ENCODE assay signal across 9 mouse cellular contexts in genomic region chr11:77629476-77629875, GRCm38 (mm10). TPM values are rescaled to one million over a fixed set of nuclear protein-coding genes. Genes with fewer than 3 reads are reported as not detected.
A peak's percentile ranks its signal among the peaks of the same experiment; 100 is the strongest.
DNase-seq lines count a peak whose midpoint lies in the region; ATAC-seq lines count a peak whose summit lies in the region.
"Had no signal": no experiment of that assay in that cellular context is flagged by ENCODE, and none has a peak within 500 bp of the region (broad histone marks: within the 10 kb centered on the region; RNA-seq: fewer than 3 reads in every experiment).

No protein-coding gene starts in this region.

- ATAC-seq in frontal cortex, adult (ENCODE audit: low TSS enrichment): peak; percentile 56; the same call in 1 of the 2 replicates
- no peak for ATAC-seq in liver, embryonic 12.5 days
- ATAC-seq in activated CD4-positive, CD25-positive, alpha-beta regulatory T cell, adult 4 months: no peak

- WGBS in liver, embryonic 12.5 days (ENCODE audit: insufficient replicate concordance): 0% methylated on average over 1 of the region's 1 CpGs

- peaks cover 56% of the 10 kb centered on the region for H3K4me1 ChIP-seq in liver, embryonic 12.5 days

- DNase-seq in frontal cortex, postnatal 36 days (ENCODE audit: low spot score in 2 of 2): no peak
- peak; percentile 56 for DNase-seq in thymus, postnatal 0 days (ENCODE audit: low spot score)
- DNase-seq in thymus, postnatal 25 days: no peak
- DNase-seq in left cerebral cortex, postnatal 36 days (ENCODE audit: low spot score in 2 of 2): no peak
- DNase-seq in ovary, postnatal 36 days (ENCODE audit: low spot score): no peak

- H3K9me3 ChIP-seq in liver, embryonic 12.5 days (replicated peaks): no peaks in the 10 kb centered on the region
- H3K9me3 ChIP-seq: midbrain, embryonic 12.5 days had no signal

- intact Hi-C loops in left cerebral cortex, postnatal 36 days (cut with DNase I): loop anchor here (5.0 kb wide), 2 partner anchors 42 to 122 kb away; no protein-coding TSS in a partner anchor

- H3K36me3 ChIP-seq in liver, embryonic 12.5 days: no peaks in the 10 kb centered on the region
- H3K36me3 ChIP-seq: midbrain, embryonic 12.5 days had no signal

- H3K4me2 ChIP-seq in liver, embryonic 12.5 days: peak overlapping the region; percentile 18; the same call in 1 of the 2 replicates

- no peak overlapping the region for H3K4me3 ChIP-seq in liver, embryonic 12.5 days

- no peak overlapping the region for H3K9ac ChIP-seq in liver, embryonic 12.5 days
- H3K9ac ChIP-seq: midbrain, embryonic 12.5 days had no signal

- 0 out of 2 replicates have a peak overlapping the region, but pooled peaks have one; percentile 3 for H3K27ac ChIP-seq in liver, embryonic 12.5 days
- H3K27ac ChIP-seq: midbrain, embryonic 12.5 days had no signal

- no peaks in the 10 kb centered on the region; the same call in 1 of the 2 replicates for H3K27me3 ChIP-seq in liver, embryonic 12.5 days (replicated peaks)

RNA-seq across cellular contexts. Expression of gene Taok1, which starts 21.9 kb away (rescaled TPM):
- 12.9 and 16.7 TPM in 2 replicates for polyA plus RNA-seq in thymus, postnatal 0 days (2015; fragmentation: Nextera tagmentation; extraction: Ambion mirVana)
- 6.1 and 6.7 TPM in 2 replicates for polyA plus RNA-seq in liver, embryonic 12.5 days (2016; fragmentation: Nextera tagmentation; extraction: Ambion mirVana)
- polyA plus RNA-seq in activated CD4-positive, CD25-positive, alpha-beta regulatory T cell, adult 4 months (2017; shearing (Covaris generic)): 10 to 100 TPM; 15.0 to 19.8 TPM
- 100 to 1,000 TPM in 1 of 2 experiments, 10 to 100 TPM in 1; 97.1 to 107 TPM for total RNA-seq in left cerebral cortex, postnatal 36 days (2021)

RNA-seq across cellular contexts. Expression of gene Nufip2, which starts 56.5 kb away (rescaled TPM):
- 3.8 and 5.2 TPM in 2 replicates for polyA plus RNA-seq in thymus, postnatal 0 days (2015; fragmentation: Nextera tagmentation; extraction: Ambion mirVana)
- polyA plus RNA-seq in liver, embryonic 12.5 days (2016; fragmentation: Nextera tagmentation; extraction: Ambion mirVana): 2.7 and 3.2 TPM in 2 replicates
- 10 to 100 TPM; 16.2 to 20.5 TPM for polyA plus RNA-seq in activated CD4-positive, CD25-positive, alpha-beta regulatory T cell, adult 4 months (2017; shearing (Covaris generic))
- 10 to 100 TPM; 57.3 to 79.3 TPM for total RNA-seq in left cerebral cortex, postnatal 36 days (2021)
